Mouse (Mus musculus) limb, embryonic 13.5 days (tissue): ENCODE data around the gene Ypel2. TPM values are rescaled to one million over a fixed set of nuclear protein-coding genes. Genes with fewer than 3 reads are reported as not detected.
A peak's percentile ranks its signal among the peaks of the same experiment; 100 is the strongest.

Experiments used
- ATAC-seq: fragments of 200-750 bp; cut with Nextera tagmentation; 2 replicates; pipeline ENCODE4 v1.8.0; 2017; ENCODE audit warnings: low read depth, moderate number of reproducible peaks, moderate TSS enrichment; ENCODE audit not compliant: low FRiP score
- H3K27ac ChIP-seq: fragments of 300-500 bp; sonication (generic); 2 replicates; pipeline ENCODE4 v1.5.1; 2015; ENCODE audit warnings: inconsistent platforms, mild to moderate bottlenecking, moderate library complexity
- H3K27me3 ChIP-seq: fragments of 300-500 bp; sonication (generic); 2 replicates; pipeline ENCODE4 v1.6.1; 2015; ENCODE audit warnings: mild to moderate bottlenecking, inconsistent platforms
- H3K36me3 ChIP-seq: fragments of 300-500 bp; sonication (generic); 2 replicates; pipeline ENCODE4 v1.6.1; 2015; ENCODE audit warnings: inconsistent platforms, mild to moderate bottlenecking, moderate library complexity
- H3K4me1 ChIP-seq: fragments of 300-500 bp; sonication (generic); 2 replicates; pipeline ENCODE4 v1.6.1; 2015; ENCODE audit warnings: inconsistent platforms
- H3K4me2 ChIP-seq: fragments of 300-500 bp; sonication (generic); replicated peaks from 2 replicates; pipeline ENCODE4 v1.6.1; 2015; ENCODE audit warnings: inconsistent platforms, mild to moderate bottlenecking, moderate library complexity
- H3K4me3 ChIP-seq: fragments of 300-500 bp; sonication (generic); 2 replicates; pipeline ENCODE4 v1.5.1; 2015; ENCODE audit warnings: moderate library complexity, mild to moderate bottlenecking, inconsistent platforms
- H3K9ac ChIP-seq: fragments of 300-500 bp; sonication (generic); 2 replicates; pipeline ENCODE4 v1.6.1; 2015; ENCODE audit warnings: mild to moderate bottlenecking, inconsistent platforms
- H3K9me3 ChIP-seq: fragments of 300-500 bp; sonication (generic); 2 replicates; pipeline ENCODE4 v1.6.1; 2016; ENCODE audit warnings: inconsistent platforms
- WGBS: fragments of 180-500 bp; shearing (Covaris S2); methylation state at CpG from one replicate; pipeline ENCODE4 v1.1.7; 2015; 5-methylcytosine and 5-hydroxymethylcytosine counted together
- polyA plus RNA-seq: library from polyadenylated mRNA; unstranded; fragments of >200 nt; fragmentation: Nextera tagmentation; extraction: Ambion mirVana; gene quantifications from 2 replicates; pipeline ENCODE4 v1.2.1, GENCODE M21; 2015

The Ypel2 gene
- polyA plus RNA-seq, 1 experiment from 2014 or later, result 11.6 TPM

DNA sequence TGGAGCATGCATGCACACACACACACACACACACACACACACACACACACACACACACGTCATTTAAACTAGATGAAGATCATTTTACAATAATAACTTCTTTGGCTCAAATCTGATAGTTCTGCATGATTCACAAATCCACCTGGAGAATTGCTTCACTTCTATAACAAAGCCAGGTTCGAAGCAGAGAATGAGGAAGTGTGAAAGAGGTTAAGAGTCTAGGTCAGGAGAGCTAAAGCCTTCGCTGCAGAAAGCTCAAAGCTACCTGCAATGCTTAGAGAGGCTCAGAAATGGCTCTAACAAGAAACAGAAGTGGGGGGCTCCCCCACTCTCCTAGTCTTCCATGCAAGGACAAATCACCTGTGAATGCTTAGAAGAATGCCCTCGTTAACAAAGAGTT, 24.6 kb upstream of the Ypel2 start:
- WGBS, result 36% methylated on average over 4 of the region's 4 CpGs

DNA sequence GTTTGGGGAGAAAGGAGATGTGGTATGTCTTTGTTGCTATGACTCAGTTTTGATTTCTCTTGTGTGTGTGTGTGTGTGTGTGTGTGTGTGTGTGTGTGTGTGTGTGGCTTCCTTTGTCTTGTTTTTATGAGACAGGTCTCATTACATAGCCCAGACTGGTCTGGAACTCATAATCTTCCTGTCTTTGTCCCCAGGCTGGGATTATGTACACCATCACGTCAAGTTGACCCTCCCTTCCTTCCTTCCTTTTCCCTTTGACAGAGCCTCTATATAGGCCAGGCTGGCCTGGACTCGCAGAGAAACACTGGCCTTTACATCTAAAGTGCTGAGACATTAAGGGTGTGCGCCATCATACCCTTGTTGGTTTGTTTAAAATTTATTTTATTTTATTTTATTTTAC, 22.2 kb upstream of the Ypel2 start:
- Histone ChIP-seq H3K4me2 (no peak overlapping the region), H3K4me1 (peaks cover 18% of the 10 kb centered on the region), H3K9me3 (no peaks in the 10 kb centered on the region), H3K27me3 (no peaks in the 10 kb centered on the region), H3K27ac (no peak overlapping the region), H3K36me3 (no peaks in the 10 kb centered on the region), H3K9ac (no peak overlapping the region), H3K4me3 (no peak overlapping the region)
- 67% methylated on average over 3 of the region's 3 CpGs for whole genome bisulfite sequencing
- no peak for ATAC-seq

More for the DNA sequence above, 24.6 kb upstream of the Ypel2 start:
- H3K36me3 ChIP-seq, result no peaks in the 10 kb centered on the region
- no peak overlapping the region for H3K4me2 ChIP-seq
- ATAC-seq, result no peak
- H3K9me3 ChIP-seq, result no peaks in the 10 kb centered on the region
- no peak overlapping the region for H3K9ac ChIP-seq
- H3K4me3 ChIP-seq, result no peak overlapping the region
- H3K4me1 ChIP-seq, result peaks cover 18% of the 10 kb centered on the region
- no peak overlapping the region for H3K27ac ChIP-seq
- no peaks in the 10 kb centered on the region for H3K27me3 ChIP-seq

DNA sequence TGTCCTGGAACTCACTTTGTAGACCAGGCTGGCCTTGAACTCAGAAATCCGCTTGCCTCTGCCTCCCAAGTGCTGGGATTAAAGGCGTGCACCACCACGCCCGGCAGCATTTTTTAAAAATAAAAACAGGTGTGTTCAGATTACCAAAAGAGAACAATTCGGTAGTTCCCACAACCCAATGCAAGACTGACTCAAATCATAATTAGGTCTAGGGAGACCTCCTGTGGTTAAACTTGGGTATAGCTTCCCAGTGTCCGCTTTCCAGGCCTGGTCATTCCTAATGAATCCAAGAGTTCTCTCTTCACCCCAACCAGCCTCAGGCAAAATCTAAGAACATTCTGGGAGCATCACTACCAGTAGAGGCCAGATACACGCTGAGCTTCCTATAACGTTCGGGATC, 17.0 kb upstream of the Ypel2 start:
- no peaks in the 10 kb centered on the region for H3K9me3 ChIP-seq
- 23% methylated on average over 9 of the region's 9 CpGs for WGBS
- no peak for ATAC-seq
- H3K36me3 ChIP-seq, result no peaks in the 10 kb centered on the region
- no peaks in the 10 kb centered on the region for H3K27me3 ChIP-seq
- H3K4me1 ChIP-seq, result peaks cover 22% of the 10 kb centered on the region
- H3K4me3 ChIP-seq, result no peak overlapping the region
- H3K27ac ChIP-seq, result no peak overlapping the region
- H3K9ac ChIP-seq, result no peak overlapping the region
- no peak overlapping the region for H3K4me2 ChIP-seq

DNA sequence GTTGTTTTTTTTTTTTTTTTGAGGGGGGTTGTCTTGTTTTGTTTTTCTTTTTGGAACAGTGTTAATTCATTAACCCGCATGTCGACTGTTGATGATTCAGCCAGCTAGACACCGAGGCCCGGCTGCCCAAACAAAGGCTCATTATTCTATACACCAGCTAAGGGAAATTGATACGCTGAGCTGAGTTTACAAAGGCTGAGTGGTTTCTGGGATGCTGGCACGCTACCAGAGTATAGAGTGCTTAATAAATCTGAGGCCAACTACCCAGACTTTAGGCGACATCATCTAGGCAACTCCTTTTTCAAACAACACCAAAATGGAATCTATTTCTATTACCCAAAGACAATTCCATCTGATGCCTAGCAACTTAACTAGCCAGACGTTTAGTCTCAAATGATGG, 13.9 kb upstream of the Ypel2 start:
- no peak overlapping the region for H3K4me3 ChIP-seq
- 32% methylated on average over 8 of the region's 8 CpGs for WGBS
- no peak overlapping the region for H3K9ac ChIP-seq
- H3K36me3 ChIP-seq, result no peaks in the 10 kb centered on the region
- H3K4me1 ChIP-seq, result peaks cover 8% of the 10 kb centered on the region; the same call in 1 of the 2 replicates
- no peak; the same call in 1 of the 2 replicates for ATAC-seq
- no peak overlapping the region for H3K4me2 ChIP-seq
- H3K27ac ChIP-seq, result peak overlapping the region; percentile 69
- no peaks in the 10 kb centered on the region for H3K27me3 ChIP-seq
- H3K9me3 ChIP-seq, result no peaks in the 10 kb centered on the region

DNA sequence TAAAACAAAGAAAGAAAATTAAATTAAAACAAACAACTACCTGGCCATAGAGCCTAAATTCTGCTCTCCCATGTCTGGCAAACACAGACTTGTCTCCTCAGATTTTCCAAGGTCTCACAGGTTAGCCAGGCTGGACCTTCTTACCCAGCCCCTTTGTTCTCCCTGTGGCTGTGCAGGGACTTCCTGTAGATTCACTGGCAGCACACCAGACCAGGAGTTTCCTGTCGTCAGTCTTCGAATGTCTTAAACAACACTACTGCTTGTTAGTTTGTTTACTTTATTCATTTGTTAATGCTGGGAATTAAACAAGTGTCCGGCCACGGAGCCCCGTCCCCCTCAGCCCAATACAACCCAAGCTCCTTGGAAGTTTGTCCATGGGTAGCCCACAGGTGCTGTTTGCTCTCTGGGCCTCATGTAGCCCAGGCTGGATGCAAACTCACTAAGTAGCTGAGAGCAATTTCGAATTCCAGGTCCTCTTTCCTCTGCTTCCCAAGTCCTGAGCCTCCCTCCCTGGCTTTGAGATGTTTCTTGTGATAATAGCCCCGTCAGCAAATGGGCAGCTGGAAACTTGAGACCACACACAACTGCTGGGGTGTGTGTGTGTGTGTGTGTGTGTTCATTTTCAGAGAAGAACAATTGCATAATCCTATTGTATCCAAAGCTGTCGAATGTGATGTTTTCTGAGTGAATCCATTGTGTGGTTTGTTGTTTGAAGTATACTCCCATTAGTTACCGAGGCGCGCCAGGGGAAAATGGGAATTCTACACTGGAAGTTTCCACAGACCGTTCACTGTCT, 11.7 kb upstream of the Ypel2 start:
- H3K27me3 ChIP-seq, result no peaks in the 10 kb centered on the region
- H3K9me3 ChIP-seq, result no peaks in the 10 kb centered on the region
- no peaks in the 10 kb centered on the region for H3K36me3 ChIP-seq
- no peak overlapping the region for H3K4me2 ChIP-seq
- no peak overlapping the region for H3K9ac ChIP-seq
- H3K27ac ChIP-seq, result peak overlapping the region; percentile 48; the same call in 1 of the 2 replicates
- H3K4me3 ChIP-seq, result no peak overlapping the region
- H3K4me1 ChIP-seq, result peaks cover 8% of the 10 kb centered on the region; the same call in 1 of the 2 replicates
- ATAC-seq, result no peak
- 58% methylated on average over 12 of the region's 12 CpGs for WGBS

DNA sequence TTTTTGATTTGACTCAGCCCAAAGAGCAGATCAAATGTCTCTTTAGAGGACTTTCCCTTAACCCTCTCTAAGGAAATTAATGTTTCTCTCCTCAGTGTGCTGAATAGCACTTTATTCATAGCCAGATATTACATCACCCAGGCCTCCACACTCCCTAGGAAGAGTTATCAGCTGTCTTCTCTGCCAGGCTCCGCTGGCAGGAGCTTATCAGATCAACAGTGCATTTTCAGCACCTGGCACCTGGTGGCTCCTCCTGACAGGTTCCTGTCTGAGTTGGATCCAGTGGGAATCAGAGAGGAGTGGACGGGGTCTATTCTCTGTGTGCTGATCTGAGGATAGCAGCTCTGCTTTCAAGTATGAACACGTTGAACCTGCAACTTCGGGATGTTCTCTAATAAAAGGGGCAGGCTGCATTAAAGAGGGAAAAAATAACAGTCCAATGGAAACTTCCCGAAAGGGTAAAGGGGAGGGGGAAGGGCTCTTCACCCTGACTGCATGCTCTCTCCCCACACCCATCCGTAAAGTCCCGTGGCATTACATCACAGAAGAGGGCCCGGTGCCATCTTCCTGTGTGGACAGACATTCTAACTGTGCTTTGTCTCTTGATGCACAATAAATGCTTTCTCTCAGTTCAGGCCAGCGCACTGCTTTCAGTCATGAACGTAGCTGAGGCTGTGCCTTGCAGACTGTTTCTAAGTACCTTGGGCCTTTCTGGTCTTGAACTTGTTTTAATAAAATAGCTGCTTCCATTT, 8.7 kb upstream of the Ypel2 start:
- Histone ChIP-seq H3K4me2 (no peak overlapping the region), H3K27me3 (no peaks in the 10 kb centered on the region), H3K9me3 (no peaks in the 10 kb centered on the region), H3K36me3 (no peaks in the 10 kb centered on the region), H3K27ac (no peak overlapping the region), H3K9ac (no peak overlapping the region), H3K4me3 (no peak overlapping the region), H3K4me1 (peaks cover 5% of the 10 kb centered on the region; the same call in 1 of the 2 replicates)
- no peak for ATAC-seq
- WGBS, result 79% methylated on average over 10 of the region's 10 CpGs

DNA sequence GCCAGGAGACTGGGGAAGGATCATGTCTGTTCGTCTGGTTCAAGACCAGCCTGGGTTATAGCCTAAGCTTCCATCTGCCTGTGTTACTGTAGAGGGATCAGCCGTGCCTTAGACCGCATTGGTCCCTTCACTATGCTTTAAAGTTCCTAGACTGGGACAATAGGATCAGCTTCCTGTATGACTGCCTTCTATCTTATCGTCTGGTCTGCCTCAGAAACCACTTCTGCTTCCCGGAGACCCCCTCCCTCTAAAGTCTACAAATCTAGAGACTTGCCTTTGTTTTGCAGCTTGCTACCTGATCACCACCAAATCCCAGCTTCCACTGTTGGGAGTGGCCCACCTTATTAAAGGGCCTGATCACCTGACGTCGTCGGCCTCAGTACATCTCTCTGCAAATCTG, 7.7 kb upstream of the Ypel2 start:
- Histone ChIP-seq H3K27me3 (no peaks in the 10 kb centered on the region), H3K4me2 (no peak overlapping the region), H3K36me3 (no peaks in the 10 kb centered on the region), H3K9ac (no peak overlapping the region), H3K27ac (no peak overlapping the region), H3K4me3 (no peak overlapping the region), H3K4me1 (no peaks in the 10 kb centered on the region), H3K9me3 (no peaks in the 10 kb centered on the region)
- 87% methylated on average over 8 of the region's 8 CpGs for WGBS
- no peak for ATAC-seq

DNA sequence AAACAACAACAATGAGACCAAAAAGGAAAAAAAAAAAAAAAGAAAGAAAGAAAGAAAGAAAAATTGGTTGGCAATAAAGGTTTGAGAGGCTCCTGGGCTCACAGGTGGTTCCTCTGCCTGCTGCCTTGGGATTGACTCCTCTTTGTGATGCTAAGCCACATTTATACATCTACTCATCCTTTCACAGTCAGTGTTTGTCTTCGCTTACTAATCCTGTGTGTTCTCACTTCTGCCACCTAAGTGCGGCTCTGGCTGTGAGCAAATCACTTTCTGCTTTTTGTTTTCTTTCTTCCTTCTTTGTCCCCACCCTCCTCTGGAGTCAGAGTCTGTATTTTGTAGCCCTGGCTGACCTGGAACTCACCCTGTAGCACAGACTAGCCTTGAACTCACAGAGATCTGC, 2.8 kb upstream of the Ypel2 start:
- ATAC-seq, result no peak
- Histone ChIP-seq H3K4me3 (no peak overlapping the region), H3K27me3 (no peaks in the 10 kb centered on the region)

DNA sequence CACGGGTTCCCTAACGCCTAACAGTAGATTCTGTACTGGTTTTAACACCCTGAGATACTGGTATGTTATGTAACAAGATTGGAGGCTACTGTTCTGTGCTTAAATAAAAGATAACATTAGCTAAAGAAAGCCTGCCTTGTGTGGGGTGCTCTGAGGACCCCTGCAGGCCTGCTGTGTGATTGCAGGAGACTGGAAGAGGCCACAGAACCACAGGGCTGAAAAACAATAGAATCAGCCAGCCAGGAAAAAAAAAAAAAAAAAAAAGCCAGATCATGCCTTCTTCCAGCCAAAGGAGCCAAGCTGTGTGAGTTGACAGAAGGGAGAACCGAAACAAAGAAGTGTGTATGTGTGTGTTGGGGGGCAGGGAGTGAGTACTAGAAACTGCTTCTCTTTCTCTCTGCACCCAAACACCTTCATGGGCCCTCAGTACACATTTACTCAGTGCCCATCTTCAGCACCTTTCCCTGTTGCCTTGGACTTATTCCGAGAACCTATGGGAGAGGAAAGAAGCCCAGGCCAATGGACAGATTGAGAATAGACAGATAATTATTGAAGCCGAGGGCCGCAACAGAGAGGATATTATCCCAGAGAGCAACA, 2.2 kb upstream of the Ypel2 start:
- H3K27ac ChIP-seq, result no peak overlapping the region
- WGBS, result 46% methylated on average over 6 of the region's 6 CpGs
- no peak for ATAC-seq

More for the DNA sequence above, 2.8 kb upstream of the Ypel2 start:
- H3K9me3 ChIP-seq, result no peaks in the 10 kb centered on the region
- peaks cover 24% of the 10 kb centered on the region for H3K4me1 ChIP-seq
- H3K4me2 ChIP-seq, result no peak overlapping the region
- 62% methylated on average over 2 of the region's 2 CpGs for WGBS
- H3K27ac ChIP-seq, result no peak overlapping the region
- H3K9ac ChIP-seq, result no peak overlapping the region
- H3K36me3 ChIP-seq, result no peaks in the 10 kb centered on the region

DNA sequence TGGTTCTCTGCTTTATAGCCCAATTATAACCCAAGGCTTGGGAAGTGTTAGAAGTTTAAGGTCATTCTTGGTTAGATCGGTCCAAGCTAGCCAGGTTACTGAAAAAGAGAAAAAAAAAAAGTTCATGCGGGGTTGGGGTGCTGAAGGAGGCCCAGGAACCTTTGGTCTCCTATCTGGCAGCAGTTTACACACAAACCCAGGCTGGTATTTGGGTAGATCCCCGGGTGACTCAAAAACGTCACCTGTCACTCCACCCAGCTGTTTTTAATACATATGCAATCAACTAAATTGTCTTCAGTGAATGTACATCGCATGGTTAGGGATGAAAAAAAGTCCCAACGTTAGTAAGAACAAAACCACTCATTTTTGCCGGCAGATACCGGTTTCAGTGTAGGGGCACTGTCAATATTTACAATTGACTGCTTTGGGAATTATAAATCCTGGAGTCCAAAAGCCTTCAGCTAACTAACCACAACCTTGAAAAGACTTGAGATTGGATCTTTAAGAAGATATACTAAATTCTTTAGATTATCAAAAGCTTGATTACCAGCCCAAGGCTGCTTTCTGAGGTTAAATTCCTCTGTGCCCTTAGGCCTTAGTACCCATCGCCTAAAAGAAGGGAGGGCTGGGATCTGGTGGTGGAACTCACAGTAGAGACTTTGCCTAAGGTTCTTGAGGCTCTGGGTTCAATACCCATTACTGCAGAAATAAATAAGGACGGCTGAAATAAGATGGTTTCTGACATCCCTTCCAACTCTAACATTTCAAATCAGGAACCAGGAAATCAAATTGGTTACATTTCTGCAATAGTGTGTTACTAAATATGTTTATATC, 1.5 kb upstream of the Ypel2 start:
- no peak for ATAC-seq
- Histone ChIP-seq H3K9ac (no peak overlapping the region), H3K4me1 (peaks cover 34% of the 10 kb centered on the region), H3K27me3 (no peaks in the 10 kb centered on the region), H3K9me3 (no peaks in the 10 kb centered on the region), H3K4me2 (no peak overlapping the region), H3K27ac (no peak overlapping the region), H3K36me3 (no peaks in the 10 kb centered on the region), H3K4me3 (no peak overlapping the region)
- 39% methylated on average over 10 of the region's 10 CpGs for WGBS

More for the DNA sequence above, 2.2 kb upstream of the Ypel2 start:
- H3K9ac ChIP-seq, result no peak overlapping the region
- no peak overlapping the region for H3K4me3 ChIP-seq
- peaks cover 27% of the 10 kb centered on the region for H3K4me1 ChIP-seq
- no peaks in the 10 kb centered on the region for H3K27me3 ChIP-seq
- H3K36me3 ChIP-seq, result no peaks in the 10 kb centered on the region
- H3K4me2 ChIP-seq, result no peak overlapping the region
- H3K9me3 ChIP-seq, result no peaks in the 10 kb centered on the region

DNA sequence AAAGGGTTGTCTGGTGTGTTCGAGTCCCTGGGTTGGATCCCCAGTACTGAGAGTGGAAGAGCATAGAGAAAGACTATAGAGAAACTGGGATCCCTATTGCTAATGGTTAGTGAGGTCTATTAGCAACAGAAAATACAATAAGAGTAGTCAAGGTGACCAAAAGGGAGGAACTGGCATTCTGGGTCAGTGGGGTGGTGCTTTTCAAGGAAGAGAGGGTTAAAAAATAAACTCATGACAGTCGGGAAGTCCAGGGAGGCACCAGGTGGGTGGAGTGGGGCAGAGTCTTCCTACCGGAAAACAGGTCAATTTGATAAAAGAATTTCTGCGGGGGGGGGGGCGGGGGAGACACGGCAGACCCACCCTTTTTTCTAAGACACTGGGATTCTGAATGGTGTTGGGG, 823 bp upstream of the Ypel2 start:
- no peak overlapping the region for H3K27ac ChIP-seq
- H3K4me3 ChIP-seq, result peak overlapping the region; percentile 98
- no peak for ATAC-seq
- peak overlapping the region; percentile 62; the same call in 1 of the 2 replicates for H3K9ac ChIP-seq
- no peaks in the 10 kb centered on the region for H3K27me3 ChIP-seq
- WGBS, result 18% methylated on average over 6 of the region's 6 CpGs
- H3K9me3 ChIP-seq, result no peaks in the 10 kb centered on the region
- H3K4me2 ChIP-seq, result peak overlapping the region; percentile 85
- H3K36me3 ChIP-seq, result no peaks in the 10 kb centered on the region
- H3K4me1 ChIP-seq, result peaks cover 39% of the 10 kb centered on the region
